Mouse (Mus musculus) erythroblast, embryonic 14.5 days (primary cell): ENCODE data around the gene Gm20479.

ENCODE experiments used
- GATA1 ChIP-seq: IDR thresholded peaks from 2 replicates; pipeline ENCODE4 v1.6.1; 2012; ENCODE audit warnings: low read length, inconsistent platforms, mixed read lengths
- TAL1 ChIP-seq: IDR thresholded peaks from 3 replicates; pipeline ENCODE4 v1.6.1; 2012; ENCODE audit warnings: low read length, inconsistent platforms, mixed read lengths

GRCm38 (mm10) chr7:27355261-27355660 lies 2.0 kb downstream of the Gm20479 start:
- TF ChIP-seq GATA1 (no peak), TAL1 (no peak)
